Mouse (Mus musculus): ENCODE data around the gene Lrrc61. TPM values are rescaled to one million over a fixed set of nuclear protein-coding genes. Genes with fewer than 3 reads are reported as not detected.

The Lrrc61 gene
- polyA plus RNA-seq, 1 experiment from 2014 or later, result 7.7 TPM

DNA sequence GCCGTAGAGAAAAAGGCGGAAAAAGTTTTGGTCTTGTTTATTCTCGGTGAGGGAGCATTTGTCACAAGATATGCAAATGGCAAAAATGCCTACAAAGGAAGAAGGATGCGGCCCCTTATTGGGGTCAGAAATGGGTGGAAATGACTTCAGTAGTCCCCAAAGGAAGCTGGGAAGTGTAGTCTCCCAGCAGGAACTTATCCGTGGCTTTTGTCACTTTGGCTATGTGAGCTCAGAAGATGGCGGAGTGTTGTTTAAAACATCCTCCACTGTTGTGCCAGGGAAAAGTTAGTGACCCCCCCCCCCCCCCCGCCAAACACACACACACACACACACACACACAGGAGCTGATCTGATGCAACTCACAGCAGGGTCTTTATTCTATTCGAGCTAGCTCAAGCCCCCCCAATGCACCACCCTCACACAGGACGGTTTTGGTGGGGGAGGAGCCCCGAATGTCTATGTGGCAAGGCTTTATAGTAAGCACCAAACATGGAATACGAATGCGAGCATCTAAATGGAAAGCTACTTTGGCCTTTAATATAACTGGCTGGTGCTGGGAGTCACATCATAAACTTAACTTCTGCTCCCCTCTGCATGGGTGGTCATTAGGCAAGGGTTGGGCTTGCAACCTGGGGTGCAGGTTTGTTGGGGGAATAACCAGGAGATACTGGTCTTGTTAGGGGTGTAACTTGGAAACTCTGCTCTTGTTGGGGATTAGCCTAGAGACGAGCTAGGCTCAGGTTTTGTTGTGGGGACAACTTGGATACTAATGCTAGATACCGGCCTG, 701 bp downstream of the Lrrc61 start:
- DNase-seq (ENCODE audit: low spot score), result no peak
- Histone ChIP-seq H3K36me3 (ENCODE audit: control insufficient read depth, insufficient read depth, low read length) (no peaks in the 10 kb centered on the region), H3K9ac (ENCODE audit: low read length) (peak overlapping the region; percentile 65), H3K27me3 (replicated peaks; ENCODE audit: control insufficient read depth, insufficient read depth, low read length) (no peaks in the 10 kb centered on the region), H3K4me3 (ENCODE audit: low read depth, low read length) (peak overlapping the region; percentile 63), H3K4me1 (replicated peaks; ENCODE audit: control insufficient read depth, insufficient read depth, low read length) (peaks cover 11% of the 10 kb centered on the region), H3K4me2 (ENCODE audit: low read length) (peak overlapping the region; percentile 83), H3K9me3 (ENCODE audit: control insufficient read depth, low read length) (no peaks in the 10 kb centered on the region), H3K27ac (ENCODE audit: low read depth) (peak overlapping the region; percentile 98)
- 29% methylated on average over 14 of the region's 14 CpGs for WGBS
- peak; percentile 79 for ATAC-seq (replicated peaks; ENCODE audit: low FRiP score, low TSS enrichment, low read depth)

DNA sequence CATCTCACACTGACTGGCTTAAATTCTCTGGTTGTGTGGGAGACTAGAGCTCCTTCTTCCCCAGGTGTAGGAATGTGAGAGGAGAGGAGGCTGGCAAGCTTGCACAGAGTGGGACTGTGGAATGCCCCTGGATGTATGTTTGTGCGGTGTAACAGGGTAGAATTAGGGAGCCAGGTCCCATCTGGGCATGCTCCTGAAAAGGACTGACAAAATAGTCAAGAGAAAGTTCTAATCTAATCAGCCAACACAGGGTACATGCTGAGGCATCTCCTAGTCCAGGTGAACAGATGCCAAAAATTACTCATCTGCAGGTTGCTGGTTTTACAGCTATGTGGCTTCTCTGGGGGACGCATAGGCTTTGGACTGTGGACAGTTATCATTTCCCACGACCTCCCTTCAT, 1.4 kb downstream of the Lrrc61 start:
- DNase-seq (ENCODE audit: low spot score), result no peak
- WGBS, result 74% methylated on average over 3 of the region's 3 CpGs
- Histone ChIP-seq H3K27me3 (replicated peaks; ENCODE audit: control insufficient read depth, insufficient read depth, low read length) (no peaks in the 10 kb centered on the region), H3K4me2 (ENCODE audit: low read length) (no peak overlapping the region), H3K9me3 (ENCODE audit: control insufficient read depth, low read length) (no peaks in the 10 kb centered on the region), H3K36me3 (ENCODE audit: control insufficient read depth, insufficient read depth, low read length) (no peaks in the 10 kb centered on the region), H3K4me3 (ENCODE audit: low read depth, low read length) (no peak overlapping the region), H3K27ac (ENCODE audit: low read depth) (no peak overlapping the region), H3K9ac (ENCODE audit: low read length) (no peak overlapping the region), H3K4me1 (replicated peaks; ENCODE audit: control insufficient read depth, insufficient read depth, low read length) (peaks cover 11% of the 10 kb centered on the region)
- ATAC-seq (replicated peaks; ENCODE audit: low FRiP score, low TSS enrichment, low read depth), result no peak

DNA sequence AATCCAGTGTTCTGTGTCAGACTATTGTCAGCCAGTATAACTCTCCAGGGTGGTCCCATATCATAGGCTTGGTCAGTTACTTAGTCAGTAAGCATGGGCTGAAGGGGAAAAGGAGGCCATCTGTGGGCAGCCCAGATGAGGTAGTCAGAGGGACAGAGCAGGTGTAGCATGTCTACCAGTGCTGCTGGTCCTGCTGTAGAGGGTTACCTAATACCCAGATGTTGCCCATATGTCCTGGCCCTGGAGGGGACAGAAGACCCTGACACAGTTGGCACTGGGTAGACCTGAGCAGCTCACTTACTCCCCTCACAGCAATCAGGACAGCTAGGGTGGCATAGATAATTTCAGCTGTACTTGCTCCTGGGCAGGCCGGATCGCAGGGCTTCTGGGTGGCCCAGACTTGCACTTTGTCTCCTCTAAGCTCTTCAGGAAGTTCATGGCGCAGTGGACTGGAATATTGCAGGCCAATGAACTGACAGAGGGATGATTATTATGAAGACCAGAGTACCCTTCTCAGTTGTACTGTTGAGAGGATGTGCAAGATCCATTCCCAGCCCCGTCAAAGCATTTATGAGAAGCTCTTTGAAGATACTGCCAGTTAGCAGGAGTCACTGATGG, 11.2 kb downstream of the Lrrc61 start:
- H3K27ac ChIP-seq (ENCODE audit: low read depth), result 0 out of 2 replicates have a peak overlapping the region, but pooled peaks have one; percentile 11
- DNase-seq (ENCODE audit: low spot score), result no peak
- H3K9ac ChIP-seq (ENCODE audit: low read length), result no peak overlapping the region
- H3K36me3 ChIP-seq (ENCODE audit: control insufficient read depth, insufficient read depth, low read length), result no peaks in the 10 kb centered on the region
- no peak overlapping the region for H3K4me3 ChIP-seq (ENCODE audit: low read depth, low read length)
- H3K4me2 ChIP-seq (ENCODE audit: low read length), result no peak overlapping the region
- WGBS, result 78% methylated on average over 4 of the region's 4 CpGs
- peaks cover 18% of the 10 kb centered on the region for H3K4me1 ChIP-seq (replicated peaks; ENCODE audit: control insufficient read depth, insufficient read depth, low read length)
- no peaks in the 10 kb centered on the region; the same call in 1 of the 2 replicates for H3K9me3 ChIP-seq (ENCODE audit: control insufficient read depth, low read length)
- no peaks in the 10 kb centered on the region for H3K27me3 ChIP-seq (replicated peaks; ENCODE audit: control insufficient read depth, insufficient read depth, low read length)
- ATAC-seq (replicated peaks; ENCODE audit: low FRiP score, low TSS enrichment, low read depth), result no peak

DNA sequence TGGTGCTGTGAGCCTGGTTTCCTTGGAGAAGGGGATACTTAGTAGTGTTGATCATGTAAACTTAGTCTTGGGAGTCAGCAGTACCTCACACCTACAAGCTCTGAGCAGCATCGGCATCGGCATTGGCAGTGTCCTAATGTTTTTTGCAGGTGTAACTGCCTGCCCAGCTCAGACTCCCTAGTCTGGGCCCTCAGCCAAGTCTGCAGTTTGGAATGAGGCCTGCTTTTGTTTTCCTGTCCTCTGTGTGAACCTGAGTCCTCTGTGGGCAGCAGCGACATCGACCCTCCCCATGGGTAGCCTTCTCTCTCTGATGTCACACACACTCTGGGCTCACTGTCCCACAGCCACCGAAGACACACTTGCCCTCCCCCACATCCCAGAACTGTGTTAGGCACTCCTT, 11.7 kb downstream of the Lrrc61 start:
- Histone ChIP-seq H3K9me3 (ENCODE audit: control insufficient read depth, low read length) (no peaks in the 10 kb centered on the region; the same call in 1 of the 2 replicates), H3K4me2 (ENCODE audit: low read length) (no peak overlapping the region), H3K4me1 (replicated peaks; ENCODE audit: control insufficient read depth, insufficient read depth, low read length) (peaks cover 19% of the 10 kb centered on the region), H3K9ac (ENCODE audit: low read length) (no peak overlapping the region), H3K27me3 (replicated peaks; ENCODE audit: control insufficient read depth, insufficient read depth, low read length) (no peaks in the 10 kb centered on the region), H3K4me3 (ENCODE audit: low read depth, low read length) (no peak overlapping the region), H3K27ac (ENCODE audit: low read depth) (no peak overlapping the region), H3K36me3 (ENCODE audit: control insufficient read depth, insufficient read depth, low read length) (no peaks in the 10 kb centered on the region)
- 39% methylated on average over 5 of the region's 5 CpGs for WGBS
- no peak for DNase-seq (ENCODE audit: low spot score)
- ATAC-seq (replicated peaks; ENCODE audit: low FRiP score, low TSS enrichment, low read depth), result peak; percentile 57

DNA sequence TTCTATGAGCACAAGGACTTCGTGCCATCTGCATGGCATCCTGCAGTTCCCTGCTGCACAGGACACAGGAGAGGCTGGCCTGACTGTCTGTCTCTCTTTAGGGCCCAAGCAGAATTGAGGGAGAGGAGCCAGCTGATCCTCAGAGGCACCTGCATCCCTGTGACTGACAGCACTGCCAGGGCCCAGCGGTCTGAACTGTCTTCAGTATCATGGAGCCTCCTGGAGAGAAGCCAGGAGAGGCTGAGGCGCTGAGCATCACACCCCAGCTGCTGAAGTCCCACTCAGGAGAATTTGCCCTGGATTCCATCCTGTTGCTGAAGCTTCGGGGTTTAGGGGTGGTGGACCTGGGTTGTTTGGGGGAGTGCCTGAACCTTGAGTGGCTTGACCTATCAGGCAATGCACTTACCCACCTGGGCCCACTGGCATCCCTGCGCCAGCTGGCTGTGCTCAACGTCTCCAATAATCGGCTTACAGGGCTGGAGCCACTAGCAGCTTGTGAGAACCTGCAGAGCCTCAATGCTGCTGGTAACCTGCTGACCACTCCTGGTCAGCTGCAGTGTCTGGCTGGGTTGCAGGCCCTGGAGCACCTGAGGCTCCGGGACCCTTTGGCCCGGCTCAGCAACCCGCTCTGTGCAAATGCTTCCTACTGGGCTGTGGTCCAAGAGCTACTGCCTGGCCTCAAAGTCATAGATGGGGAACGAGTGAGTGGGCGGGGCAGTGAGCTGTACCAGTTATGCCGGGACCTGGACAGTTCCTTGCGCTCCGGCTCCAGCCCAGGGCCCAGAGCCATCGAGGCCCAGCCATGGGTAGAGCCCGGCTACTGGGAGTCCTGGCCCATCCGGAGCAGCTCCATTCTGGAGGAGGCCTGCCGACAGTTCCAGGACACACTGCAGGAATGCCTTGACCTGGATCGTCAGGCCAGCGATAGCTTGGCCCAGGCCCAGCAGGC, 13.7 kb downstream of the Lrrc61 start:
- WGBS, result 59% methylated on average over 20 of the region's 21 CpGs
- Histone ChIP-seq H3K27ac (ENCODE audit: low read depth) (peak overlapping the region; percentile 27; the same call in 1 of the 2 replicates), H3K4me1 (replicated peaks; ENCODE audit: control insufficient read depth, insufficient read depth, low read length) (peaks cover 31% of the 10 kb centered on the region), H3K9me3 (ENCODE audit: control insufficient read depth, low read length) (no peaks in the 10 kb centered on the region; the same call in 1 of the 2 replicates), H3K36me3 (ENCODE audit: control insufficient read depth, insufficient read depth, low read length) (no peaks in the 10 kb centered on the region), H3K27me3 (replicated peaks; ENCODE audit: control insufficient read depth, insufficient read depth, low read length) (no peaks in the 10 kb centered on the region), H3K9ac (ENCODE audit: low read length) (no peak overlapping the region), H3K4me3 (ENCODE audit: low read depth, low read length) (no peak overlapping the region), H3K4me2 (ENCODE audit: low read length) (0 out of 2 replicates have a peak overlapping the region, but pooled peaks have one; percentile 8)
- ATAC-seq (replicated peaks; ENCODE audit: low FRiP score, low TSS enrichment, low read depth) (no peak), DNase-seq (ENCODE audit: low spot score) (no peak)

DNA sequence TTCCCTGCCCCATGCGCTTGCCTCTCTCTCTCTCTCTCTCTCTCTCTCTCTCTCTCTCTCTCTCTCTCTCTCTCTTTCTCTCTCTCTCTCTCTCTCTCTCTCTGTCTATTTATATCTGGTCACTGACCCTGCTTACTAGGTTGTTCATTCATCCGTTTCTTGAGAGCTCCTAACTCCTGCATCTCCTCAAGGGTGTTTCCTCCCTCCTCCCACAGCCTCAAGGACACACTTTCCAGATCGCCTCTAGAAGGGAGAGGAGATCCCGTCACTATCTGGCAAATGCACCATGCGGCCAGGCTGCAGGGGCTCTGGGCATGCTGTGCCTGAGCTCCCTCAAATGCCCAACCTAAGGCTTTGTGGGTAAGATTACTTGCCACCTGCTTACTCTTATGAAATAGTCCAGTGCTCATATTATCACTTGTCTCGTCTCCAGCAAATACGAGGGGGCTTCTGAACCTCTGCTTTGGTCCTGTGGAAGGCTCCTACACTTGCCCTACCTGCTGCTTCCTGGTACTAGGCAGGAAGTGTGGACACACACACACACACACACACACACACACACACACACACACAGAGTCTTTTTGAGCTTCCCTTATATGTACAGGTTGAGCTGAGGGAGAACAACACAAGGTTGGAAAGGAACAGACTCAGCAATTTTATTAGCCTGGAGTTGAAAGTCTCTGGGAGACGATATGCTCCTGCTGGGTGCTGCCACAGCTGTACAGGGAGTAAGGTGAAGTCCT, 14.6 kb downstream of the Lrrc61 start:
- no peak for ATAC-seq (replicated peaks; ENCODE audit: low FRiP score, low TSS enrichment, low read depth)
- WGBS, result 59% methylated on average over 7 of the region's 8 CpGs

DNA sequence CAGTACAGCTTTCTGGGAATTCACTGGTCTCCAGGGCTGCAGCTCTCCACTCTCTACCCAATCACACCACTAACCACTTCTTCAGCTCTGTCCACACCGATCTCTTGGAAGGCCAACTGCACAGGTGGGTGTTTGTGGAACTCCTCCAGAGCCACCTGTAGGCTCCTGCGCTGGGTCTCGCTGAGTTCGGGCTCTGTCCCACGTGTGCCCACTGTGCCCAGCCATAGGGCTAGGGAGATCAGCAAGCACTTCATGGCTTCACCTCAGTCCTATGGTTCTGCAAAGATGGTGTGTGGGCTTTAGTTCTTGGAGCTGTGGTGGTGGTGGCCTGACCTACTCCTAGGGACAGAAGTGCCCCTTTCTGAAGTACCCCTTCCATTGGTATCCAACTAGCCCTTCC, 17.4 kb downstream of the Lrrc61 start:
- Histone ChIP-seq H3K27me3 (replicated peaks; ENCODE audit: control insufficient read depth, insufficient read depth, low read length) (no peaks in the 10 kb centered on the region), H3K4me2 (ENCODE audit: low read length) (peak overlapping the region; percentile 20), H3K9me3 (ENCODE audit: control insufficient read depth, low read length) (no peaks in the 10 kb centered on the region; the same call in 1 of the 2 replicates), H3K36me3 (ENCODE audit: control insufficient read depth, insufficient read depth, low read length) (no peaks in the 10 kb centered on the region), H3K27ac (ENCODE audit: low read depth) (peak overlapping the region; percentile 67), H3K9ac (ENCODE audit: low read length) (no peak overlapping the region), H3K4me3 (ENCODE audit: low read depth, low read length) (0 out of 2 replicates have a peak overlapping the region, but pooled peaks have one; percentile 4), H3K4me1 (replicated peaks; ENCODE audit: control insufficient read depth, insufficient read depth, low read length) (peaks cover 34% of the 10 kb centered on the region)
- 94% methylated on average over 5 of the region's 5 CpGs for WGBS
- no peak for ATAC-seq (replicated peaks; ENCODE audit: low FRiP score, low TSS enrichment, low read depth)
- DNase-seq (ENCODE audit: low spot score), result no peak

More for the DNA sequence above, 14.6 kb downstream of the Lrrc61 start:
- Histone ChIP-seq H3K36me3 (ENCODE audit: control insufficient read depth, insufficient read depth, low read length) (no peaks in the 10 kb centered on the region), H3K9me3 (ENCODE audit: control insufficient read depth, low read length) (no peaks in the 10 kb centered on the region; the same call in 1 of the 2 replicates), H3K4me2 (ENCODE audit: low read length) (no peak overlapping the region), H3K27me3 (replicated peaks; ENCODE audit: control insufficient read depth, insufficient read depth, low read length) (no peaks in the 10 kb centered on the region), H3K4me1 (replicated peaks; ENCODE audit: control insufficient read depth, insufficient read depth, low read length) (peaks cover 37% of the 10 kb centered on the region), H3K27ac (ENCODE audit: low read depth) (0 out of 2 replicates have a peak overlapping the region, but pooled peaks have one; percentile 27), H3K4me3 (ENCODE audit: low read depth, low read length) (no peak overlapping the region), H3K9ac (ENCODE audit: low read length) (no peak overlapping the region)
- no peak for DNase-seq (ENCODE audit: low spot score)
